Mouse (Mus musculus): ENCODE measurements at regions not wholly inside any gene's neighbourhood (a gene's known extent, or its start where the extent isn't known, plus 50 kb on each side); places are given as distances from the start of the nearest gene placed in this dataset.

- Histone ChIP-seq H3K27ac (replicated peaks; ENCODE audit: low read depth, low read length) (no peak overlapping the region), H3K4me1 (ENCODE audit: control insufficient read depth, insufficient read depth, low read length) (no peaks in the 10 kb centered on the region), H3K27me3 (ENCODE audit: control insufficient read depth, insufficient read depth, low read length) (no peaks in the 10 kb centered on the region), H3K4me2 (ENCODE audit: low read length) (no peak overlapping the region), H3K9me3 (ENCODE audit: control insufficient read depth, low read length) (no peaks in the 10 kb centered on the region), H3K9ac (replicated peaks; ENCODE audit: low read length) (no peak overlapping the region), H3K4me3 (replicated peaks; ENCODE audit: low read depth, low read length) (no peak overlapping the region), H3K36me3 (ENCODE audit: control insufficient read depth, insufficient read depth, low read length) (no peaks in the 10 kb centered on the region)
- DNase-seq (no peak), ATAC-seq (ENCODE audit: low FRiP score, low TSS enrichment) (no peak)
- WGBS: 40% methylated on average over 4 of the region's 4 CpGs
Measured at GRCm38 (mm10) chr14:106190721-106191120, 84.7 kb downstream of the Trim52 start.

GRCm38 (mm10) chr14:106193583-106193982, 87.6 kb downstream of the Trim52 start:
- no peaks in the 10 kb centered on the region for H3K36me3 ChIP-seq (ENCODE audit: control insufficient read depth, insufficient read depth, low read length)
- no peaks in the 10 kb centered on the region for H3K4me1 ChIP-seq (ENCODE audit: control insufficient read depth, insufficient read depth, low read length)
- 88% methylated on average over 2 of the region's 2 CpGs for WGBS
- no peak overlapping the region for H3K9ac ChIP-seq (replicated peaks; ENCODE audit: low read length)
- no peak overlapping the region for H3K27ac ChIP-seq (replicated peaks; ENCODE audit: low read depth, low read length)
- ATAC-seq (ENCODE audit: low FRiP score, low TSS enrichment): no peak
- no peak for DNase-seq
- no peaks in the 10 kb centered on the region for H3K9me3 ChIP-seq (ENCODE audit: control insufficient read depth, low read length)
- H3K4me3 ChIP-seq (replicated peaks; ENCODE audit: low read depth, low read length): no peak overlapping the region
- no peaks in the 10 kb centered on the region for H3K27me3 ChIP-seq (ENCODE audit: control insufficient read depth, insufficient read depth, low read length)
- H3K4me2 ChIP-seq (ENCODE audit: low read length): no peak overlapping the region

GRCm38 (mm10) chr14:106194104-106194503, 88.1 kb downstream of the Trim52 start:
- Histone ChIP-seq H3K4me2 (ENCODE audit: low read length) (no peak overlapping the region), H3K4me1 (ENCODE audit: control insufficient read depth, insufficient read depth, low read length) (no peaks in the 10 kb centered on the region), H3K9me3 (ENCODE audit: control insufficient read depth, low read length) (no peaks in the 10 kb centered on the region), H3K9ac (replicated peaks; ENCODE audit: low read length) (no peak overlapping the region), H3K4me3 (replicated peaks; ENCODE audit: low read depth, low read length) (no peak overlapping the region), H3K27me3 (ENCODE audit: control insufficient read depth, insufficient read depth, low read length) (no peaks in the 10 kb centered on the region), H3K27ac (replicated peaks; ENCODE audit: low read depth, low read length) (no peak overlapping the region), H3K36me3 (ENCODE audit: control insufficient read depth, insufficient read depth, low read length) (no peaks in the 10 kb centered on the region)
- no peak for DNase-seq
- 93% methylated on average over 1 of the region's 1 CpGs for WGBS
- ATAC-seq (ENCODE audit: low FRiP score, low TSS enrichment): no peak

- Histone ChIP-seq H3K4me1 (ENCODE audit: control insufficient read depth, insufficient read depth, low read length) (no peaks in the 10 kb centered on the region), H3K9me3 (ENCODE audit: control insufficient read depth, low read length) (no peaks in the 10 kb centered on the region), H3K9ac (replicated peaks; ENCODE audit: low read length) (no peak overlapping the region), H3K4me2 (ENCODE audit: low read length) (no peak overlapping the region), H3K27ac (replicated peaks; ENCODE audit: low read depth, low read length) (no peak overlapping the region), H3K27me3 (ENCODE audit: control insufficient read depth, insufficient read depth, low read length) (no peaks in the 10 kb centered on the region), H3K4me3 (replicated peaks; ENCODE audit: low read depth, low read length) (no peak overlapping the region), H3K36me3 (ENCODE audit: control insufficient read depth, insufficient read depth, low read length) (no peaks in the 10 kb centered on the region)
- DNase-seq (no peak), ATAC-seq (ENCODE audit: low FRiP score, low TSS enrichment) (no peak)
- 96% methylated on average over 1 of the region's 1 CpGs for WGBS
Measured at GRCm38 (mm10) chr14:106197826-106198225, 91.8 kb downstream of the Trim52 start.

GRCm38 (mm10) chr14:106199109-106199508, 93.1 kb downstream of the Trim52 start:
- H3K9me3 ChIP-seq (ENCODE audit: control insufficient read depth, low read length): no peaks in the 10 kb centered on the region
- H3K4me3 ChIP-seq (replicated peaks; ENCODE audit: low read depth, low read length): no peak overlapping the region
- ATAC-seq (ENCODE audit: low FRiP score, low TSS enrichment): no peak
- no peak for DNase-seq
- WGBS: 94% methylated on average over 2 of the region's 2 CpGs
- H3K27ac ChIP-seq (replicated peaks; ENCODE audit: low read depth, low read length): no peak overlapping the region
- H3K36me3 ChIP-seq (ENCODE audit: control insufficient read depth, insufficient read depth, low read length): no peaks in the 10 kb centered on the region
- no peak overlapping the region for H3K9ac ChIP-seq (replicated peaks; ENCODE audit: low read length)
- no peaks in the 10 kb centered on the region for H3K27me3 ChIP-seq (ENCODE audit: control insufficient read depth, insufficient read depth, low read length)
- H3K4me1 ChIP-seq (ENCODE audit: control insufficient read depth, insufficient read depth, low read length): no peaks in the 10 kb centered on the region
- no peak overlapping the region for H3K4me2 ChIP-seq (ENCODE audit: low read length)

- no peak overlapping the region for H3K27ac ChIP-seq (replicated peaks; ENCODE audit: low read depth, low read length)
- H3K4me1 ChIP-seq (ENCODE audit: control insufficient read depth, insufficient read depth, low read length): no peaks in the 10 kb centered on the region
- DNase-seq: no peak
- no peaks in the 10 kb centered on the region for H3K36me3 ChIP-seq (ENCODE audit: control insufficient read depth, insufficient read depth, low read length)
- 72% methylated on average over 1 of the region's 1 CpGs for WGBS
- H3K9ac ChIP-seq (replicated peaks; ENCODE audit: low read length): no peak overlapping the region
- no peak overlapping the region for H3K4me2 ChIP-seq (ENCODE audit: low read length)
- no peaks in the 10 kb centered on the region for H3K9me3 ChIP-seq (ENCODE audit: control insufficient read depth, low read length)
- no peaks in the 10 kb centered on the region for H3K27me3 ChIP-seq (ENCODE audit: control insufficient read depth, insufficient read depth, low read length)
- no peak for ATAC-seq (ENCODE audit: low FRiP score, low TSS enrichment)
- H3K4me3 ChIP-seq (replicated peaks; ENCODE audit: low read depth, low read length): no peak overlapping the region
Measured at GRCm38 (mm10) chr14:106199536-106200319, 93.7 kb downstream of the Trim52 start.

GRCm38 (mm10) chr14:106211062-106211461, 105.1 kb downstream of the Trim52 start:
- DNase-seq: no peak
- Histone ChIP-seq H3K27me3 (ENCODE audit: control insufficient read depth, insufficient read depth, low read length) (no peaks in the 10 kb centered on the region), H3K27ac (replicated peaks; ENCODE audit: low read depth, low read length) (no peak overlapping the region), H3K4me2 (ENCODE audit: low read length) (no peak overlapping the region), H3K4me1 (ENCODE audit: control insufficient read depth, insufficient read depth, low read length) (no peaks in the 10 kb centered on the region), H3K36me3 (ENCODE audit: control insufficient read depth, insufficient read depth, low read length) (no peaks in the 10 kb centered on the region), H3K9ac (replicated peaks; ENCODE audit: low read length) (no peak overlapping the region), H3K4me3 (replicated peaks; ENCODE audit: low read depth, low read length) (no peak overlapping the region), H3K9me3 (ENCODE audit: control insufficient read depth, low read length) (no peaks in the 10 kb centered on the region)
- no peak for ATAC-seq (ENCODE audit: low FRiP score, low TSS enrichment)
- 92% methylated on average over 2 of the region's 2 CpGs for WGBS

GRCm38 (mm10) chr14:106217681-106218080, 111.7 kb downstream of the Trim52 start:
- H3K4me2 ChIP-seq (ENCODE audit: low read length): no peak overlapping the region
- H3K4me1 ChIP-seq (ENCODE audit: control insufficient read depth, insufficient read depth, low read length): no peaks in the 10 kb centered on the region
- no peaks in the 10 kb centered on the region for H3K27me3 ChIP-seq (ENCODE audit: control insufficient read depth, insufficient read depth, low read length)
- no peak overlapping the region for H3K27ac ChIP-seq (replicated peaks; ENCODE audit: low read depth, low read length)
- H3K36me3 ChIP-seq (ENCODE audit: control insufficient read depth, insufficient read depth, low read length): no peaks in the 10 kb centered on the region
- no peak overlapping the region for H3K9ac ChIP-seq (replicated peaks; ENCODE audit: low read length)
- DNase-seq: no peak
- no peak overlapping the region for H3K4me3 ChIP-seq (replicated peaks; ENCODE audit: low read depth, low read length)
- WGBS: 86% methylated on average over 3 of the region's 3 CpGs
- ATAC-seq (ENCODE audit: low FRiP score, low TSS enrichment): no peak
- H3K9me3 ChIP-seq (ENCODE audit: control insufficient read depth, low read length): no peaks in the 10 kb centered on the region

GRCm38 (mm10) chr14:106219293-106219797, 113.3 kb downstream of the Trim52 start:
- DNase-seq (no peak), ATAC-seq (ENCODE audit: low FRiP score, low TSS enrichment) (no peak)
- no peak overlapping the region for H3K27ac ChIP-seq (replicated peaks; ENCODE audit: low read depth, low read length)
- H3K4me2 ChIP-seq (ENCODE audit: low read length): no peak overlapping the region
- no peaks in the 10 kb centered on the region for H3K9me3 ChIP-seq (ENCODE audit: control insufficient read depth, low read length)
- no peaks in the 10 kb centered on the region for H3K27me3 ChIP-seq (ENCODE audit: control insufficient read depth, insufficient read depth, low read length)
- no peak overlapping the region for H3K4me3 ChIP-seq (replicated peaks; ENCODE audit: low read depth, low read length)
- no peaks in the 10 kb centered on the region for H3K4me1 ChIP-seq (ENCODE audit: control insufficient read depth, insufficient read depth, low read length)
- no peaks in the 10 kb centered on the region for H3K36me3 ChIP-seq (ENCODE audit: control insufficient read depth, insufficient read depth, low read length)
- 79% methylated on average over 5 of the region's 5 CpGs for WGBS
- H3K9ac ChIP-seq (replicated peaks; ENCODE audit: low read length): no peak overlapping the region

All from midbrain, embryonic 14.5 days (tissue).